Mouse (Mus musculus) forebrain, embryonic 13.5 days (tissue): ENCODE measurements around the gene Tmem63a. TPM values are rescaled to one million over a fixed set of nuclear protein-coding genes. Genes with fewer than 3 reads are reported as not detected.

ENCODE experiments used
- ATAC-seq: fragments of 200-750 bp; cut with Nextera tagmentation; 2 replicates; pipeline ENCODE4 v1.8.0; 2017
- H3K27ac ChIP-seq: fragments of 300-500 bp; sonication (generic); 2 replicates; pipeline ENCODE4 v1.5.1; 2015; ENCODE audit warnings: inconsistent platforms, mild to moderate bottlenecking, moderate library complexity
- H3K27me3 ChIP-seq: fragments of 300-500 bp; sonication (generic); 2 replicates; pipeline ENCODE4 v1.6.1; 2015; ENCODE audit warnings: mild to moderate bottlenecking, inconsistent platforms
- H3K36me3 ChIP-seq: fragments of 300-500 bp; sonication (generic); 2 replicates; pipeline ENCODE4 v1.6.1; 2015; ENCODE audit warnings: mild to moderate bottlenecking, inconsistent platforms; ENCODE audit not compliant: poor library complexity, severe bottlenecking
- H3K4me1 ChIP-seq: fragments of 300-500 bp; sonication (generic); 2 replicates; pipeline ENCODE4 v1.6.1; 2015; ENCODE audit warnings: inconsistent platforms
- H3K4me2 ChIP-seq: fragments of 300-500 bp; sonication (generic); 2 replicates; pipeline ENCODE4 v1.6.1; 2015; ENCODE audit warnings: inconsistent platforms, mild to moderate bottlenecking, moderate library complexity
- H3K4me3 ChIP-seq: fragments of 300-500 bp; sonication (generic); 2 replicates; pipeline ENCODE4 v1.5.1; 2015; ENCODE audit warnings: mild to moderate bottlenecking, inconsistent platforms
- H3K9ac ChIP-seq: fragments of 300-500 bp; sonication (generic); 2 replicates; pipeline ENCODE4 v1.6.1; 2015; ENCODE audit warnings: mild to moderate bottlenecking, inconsistent platforms
- H3K9me3 ChIP-seq: fragments of 300-500 bp; sonication (generic); replicated peaks from 2 replicates; pipeline ENCODE4 v1.6.1; 2016; ENCODE audit warnings: inconsistent platforms
- WGBS: fragments of 180-500 bp; shearing (Covaris S2); methylation state at CpG from one replicate; pipeline ENCODE4 v1.1.7; 2015; 5-methylcytosine and 5-hydroxymethylcytosine counted together
- polyA plus RNA-seq: library from polyadenylated mRNA; unstranded; fragments of >200 nt; fragmentation: Nextera tagmentation; extraction: Ambion mirVana; gene quantifications from 2 replicates; pipeline ENCODE4 v1.2.1, GENCODE M21; 2015

Gene Tmem63a
- polyA plus RNA-seq, 1 experiment from 2014 or later = 0.88 TPM

DNA sequence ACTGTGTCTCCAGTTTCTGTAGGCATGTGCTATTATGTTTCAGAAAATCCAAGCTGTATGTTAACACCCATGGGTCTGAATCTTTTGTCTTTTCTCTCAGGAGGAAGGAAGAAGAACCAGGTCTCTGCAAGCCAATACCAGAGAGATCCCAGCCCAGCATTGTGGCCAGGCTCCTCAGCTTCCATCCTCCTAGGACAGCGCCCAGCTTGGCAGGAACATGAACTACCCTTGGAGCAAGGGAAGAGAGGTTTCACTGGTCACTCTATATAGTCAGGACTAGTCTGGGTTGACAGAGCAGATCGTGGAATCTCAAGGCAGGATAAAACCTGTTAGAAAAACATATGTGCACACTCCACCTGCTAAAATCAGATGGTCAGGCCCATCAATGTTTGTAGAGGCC lies 61.6 kb downstream of the Tmem63a start:
- Histone ChIP-seq H3K36me3 (no peaks in the 10 kb centered on the region), H3K9me3 (no peaks in the 10 kb centered on the region), H3K27ac (no peak overlapping the region), H3K9ac (no peak overlapping the region), H3K4me3 (no peak overlapping the region), H3K4me1 (no peaks in the 10 kb centered on the region), H3K27me3 (no peaks in the 10 kb centered on the region), H3K4me2 (no peak overlapping the region)
- 83% methylated on average over 2 of the region's 2 CpGs for WGBS
- no peak for ATAC-seq

- Histone ChIP-seq H3K27ac (no peak overlapping the region), H3K4me2 (no peak overlapping the region), H3K4me3 (no peak overlapping the region), H3K27me3 (no peaks in the 10 kb centered on the region), H3K9ac (no peak overlapping the region), H3K9me3 (no peaks in the 10 kb centered on the region), H3K4me1 (no peaks in the 10 kb centered on the region), H3K36me3 (no peaks in the 10 kb centered on the region)
- 85% methylated on average over 8 of the region's 8 CpGs for WGBS
- no peak for ATAC-seq
Observed at GRCm38 (mm10) chr1:181005331-181005730, 63.2 kb downstream of the Tmem63a start.

GRCm38 (mm10) chr1:181007831-181008230 lies 65.7 kb downstream of the Tmem63a start:
- 84% methylated on average over 6 of the region's 6 CpGs for WGBS
- H3K36me3 ChIP-seq = no peaks in the 10 kb centered on the region
- H3K4me3 ChIP-seq = no peak overlapping the region
- H3K4me2 ChIP-seq = no peak overlapping the region
- no peak for ATAC-seq
- no peaks in the 10 kb centered on the region for H3K4me1 ChIP-seq
- no peak overlapping the region for H3K9ac ChIP-seq
- H3K27me3 ChIP-seq = no peaks in the 10 kb centered on the region
- H3K27ac ChIP-seq = no peak overlapping the region
- H3K9me3 ChIP-seq = no peaks in the 10 kb centered on the region

- no peak overlapping the region for H3K27ac ChIP-seq
- no peak overlapping the region for H3K4me2 ChIP-seq
- H3K9ac ChIP-seq = no peak overlapping the region
- no peaks in the 10 kb centered on the region for H3K9me3 ChIP-seq
- H3K27me3 ChIP-seq = no peaks in the 10 kb centered on the region
- no peak overlapping the region for H3K4me3 ChIP-seq
- H3K36me3 ChIP-seq = no peaks in the 10 kb centered on the region
- H3K4me1 ChIP-seq = no peaks in the 10 kb centered on the region
- ATAC-seq = no peak
- WGBS = 92% methylated on average over 2 of the region's 2 CpGs
Observed at GRCm38 (mm10) chr1:181008266-181008665, 66.1 kb downstream of the Tmem63a start.

DNA sequence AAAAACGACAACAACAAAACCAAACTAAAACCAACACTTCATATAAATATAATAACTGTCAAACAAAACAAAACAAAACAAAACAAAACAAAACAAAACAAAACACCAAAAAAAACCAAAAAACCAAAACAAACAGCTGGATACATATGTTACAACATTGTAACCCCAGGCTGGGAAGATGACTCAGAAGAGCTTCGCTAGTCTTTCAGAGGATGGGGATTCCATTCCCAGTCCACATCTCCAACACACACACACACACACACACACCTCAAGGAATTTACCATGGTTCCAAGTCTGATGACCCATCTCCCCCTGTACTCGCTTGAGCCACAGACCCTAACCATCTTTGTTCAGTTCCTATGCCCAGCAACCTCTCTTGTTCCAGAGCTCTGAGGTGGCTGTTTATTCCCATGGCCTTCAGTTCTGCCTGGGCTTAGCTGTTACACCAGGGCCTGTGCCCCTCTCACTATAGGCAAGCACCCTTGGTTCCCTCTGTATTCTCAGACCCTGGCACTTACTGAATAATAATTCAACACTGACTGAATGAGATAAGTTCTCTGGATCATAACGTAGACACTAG lies 67.0 kb downstream of the Tmem63a start:
- WGBS = 87% methylated on average over 4 of the region's 4 CpGs
- no peak for ATAC-seq
- no peaks in the 10 kb centered on the region for H3K4me1 ChIP-seq

DNA sequence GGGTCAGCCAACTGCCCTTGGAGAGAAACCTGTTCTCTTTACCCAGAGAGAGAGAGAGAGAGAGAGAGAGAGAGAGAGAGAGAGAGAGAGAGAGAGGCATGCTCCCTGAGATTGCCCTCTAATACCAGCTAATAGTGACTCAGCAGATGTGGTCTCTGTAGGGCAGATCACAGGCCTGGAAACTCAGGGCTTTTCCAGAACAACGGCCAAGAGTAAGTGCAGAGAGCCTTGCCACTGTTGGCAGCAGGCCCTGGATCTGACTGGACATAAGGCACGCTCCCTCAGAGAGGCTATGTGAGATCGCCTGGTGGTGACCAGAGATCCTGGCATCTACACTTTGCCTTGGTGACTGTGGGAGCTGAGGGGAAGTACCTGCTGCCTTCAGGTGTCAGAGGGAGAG lies 67.6 kb downstream of the Tmem63a start:
- no peak for ATAC-seq
- Histone ChIP-seq H3K4me3 (no peak overlapping the region), H3K27ac (no peak overlapping the region), H3K4me2 (no peak overlapping the region), H3K4me1 (no peaks in the 10 kb centered on the region), H3K9me3 (no peaks in the 10 kb centered on the region), H3K36me3 (no peaks in the 10 kb centered on the region), H3K27me3 (no peaks in the 10 kb centered on the region), H3K9ac (no peak overlapping the region)
- 81% methylated on average over 3 of the region's 3 CpGs for WGBS

More for the DNA sequence above, 67.0 kb downstream of the Tmem63a start:
- Histone ChIP-seq H3K27ac (no peak overlapping the region), H3K36me3 (no peaks in the 10 kb centered on the region), H3K27me3 (no peaks in the 10 kb centered on the region), H3K4me2 (no peak overlapping the region), H3K4me3 (no peak overlapping the region), H3K9me3 (no peaks in the 10 kb centered on the region), H3K9ac (no peak overlapping the region)

DNA sequence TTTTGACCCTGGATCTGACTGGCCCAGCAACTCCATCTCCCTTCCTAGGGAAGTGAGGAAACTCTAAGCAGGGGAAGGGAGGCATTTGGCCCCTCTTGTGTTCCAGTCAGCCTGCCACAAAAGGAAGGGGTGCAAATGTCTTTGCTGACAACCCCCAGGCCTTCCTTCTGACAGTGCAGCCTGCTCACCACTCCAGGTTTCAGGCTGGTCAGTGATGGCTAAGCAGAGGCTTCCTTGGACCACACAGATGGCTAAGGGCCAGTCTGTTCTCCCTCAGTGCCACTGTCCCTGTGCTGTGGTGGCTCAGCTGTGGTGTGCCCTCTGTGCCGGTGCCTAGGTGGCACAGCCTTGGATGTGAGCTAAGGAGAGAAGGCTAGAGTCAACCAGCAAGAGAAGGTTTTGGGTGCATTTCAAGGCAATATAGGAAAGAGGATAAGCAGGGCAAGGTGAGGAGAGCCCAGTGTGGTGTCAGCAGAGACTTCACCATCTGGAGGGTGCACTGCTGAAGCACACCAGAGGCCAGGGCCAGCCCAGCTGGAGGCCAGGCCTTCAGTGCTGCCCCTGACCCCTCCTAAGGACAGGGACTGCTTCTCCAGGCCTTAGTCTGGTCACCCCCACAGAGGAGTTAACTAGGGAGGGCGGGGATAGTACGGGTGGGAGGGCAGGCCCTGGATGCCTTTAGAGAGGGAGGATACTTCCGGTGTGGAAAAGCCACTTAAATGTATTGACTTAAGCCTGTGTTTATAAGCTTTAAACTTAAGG lies 68.2 kb downstream of the Tmem63a start:
- Histone ChIP-seq H3K4me2 (no peak overlapping the region), H3K27ac (no peak overlapping the region), H3K9ac (no peak overlapping the region), H3K27me3 (no peaks in the 10 kb centered on the region), H3K36me3 (no peaks in the 10 kb centered on the region), H3K9me3 (no peaks in the 10 kb centered on the region), H3K4me3 (no peak overlapping the region), H3K4me1 (no peaks in the 10 kb centered on the region)
- no peak for ATAC-seq
- WGBS = 60% methylated on average over 4 of the region's 4 CpGs

DNA sequence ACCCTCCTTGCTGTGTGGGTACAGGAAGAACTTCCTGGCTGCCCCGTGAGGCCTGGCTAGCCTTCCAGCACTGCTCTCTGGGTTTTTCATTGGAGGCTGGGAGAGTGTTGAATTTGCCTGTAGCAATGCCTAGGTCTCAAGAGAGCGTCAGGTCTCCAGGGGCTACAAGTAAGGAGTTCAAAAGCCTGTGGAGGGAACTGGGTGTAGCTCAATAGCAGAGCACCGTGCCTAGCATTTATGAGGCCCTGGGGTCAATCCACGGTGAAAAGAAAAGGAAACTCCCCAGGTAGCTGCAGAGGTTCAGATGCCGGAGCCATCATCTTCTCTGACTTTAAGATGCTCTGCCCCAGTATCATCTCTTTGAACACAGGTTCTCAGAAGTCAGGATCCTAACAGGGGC lies 69.5 kb downstream of the Tmem63a start:
- no peaks in the 10 kb centered on the region for H3K9me3 ChIP-seq
- no peak for ATAC-seq
- WGBS = 55% methylated on average over 5 of the region's 5 CpGs

DNA sequence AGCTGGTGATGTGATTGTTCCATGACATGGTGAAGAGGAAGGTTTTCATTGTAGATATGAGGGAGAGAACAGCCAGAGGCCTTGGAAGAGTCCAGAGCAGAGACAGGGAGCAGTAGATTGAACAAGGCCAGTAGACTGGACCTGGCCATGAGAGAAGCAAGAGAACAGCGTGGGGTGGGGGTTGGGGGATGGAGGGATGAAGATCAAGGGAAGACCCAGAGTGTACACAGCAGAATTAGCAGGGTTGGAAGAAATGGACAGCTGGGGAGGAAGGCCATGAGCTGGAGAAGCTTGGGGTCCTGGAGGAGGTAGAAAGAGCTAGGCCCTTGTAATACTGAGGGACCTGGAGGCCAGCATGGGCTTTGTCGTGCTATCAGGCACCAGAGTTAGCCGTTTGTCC lies 70.3 kb downstream of the Tmem63a start:
- Histone ChIP-seq H3K27me3 (peaks cover 4% of the 10 kb centered on the region; the same call in 1 of the 2 replicates), H3K4me1 (peaks cover 16% of the 10 kb centered on the region), H3K27ac (no peak overlapping the region), H3K9me3 (no peaks in the 10 kb centered on the region), H3K9ac (no peak overlapping the region), H3K4me3 (no peak overlapping the region), H3K4me2 (no peak overlapping the region), H3K36me3 (no peaks in the 10 kb centered on the region)
- 84% methylated on average over 3 of the region's 3 CpGs for WGBS
- no peak for ATAC-seq

More for the DNA sequence above, 69.5 kb downstream of the Tmem63a start:
- Histone ChIP-seq H3K27me3 (peaks cover 4% of the 10 kb centered on the region; the same call in 1 of the 2 replicates), H3K4me1 (peaks cover 8% of the 10 kb centered on the region), H3K4me3 (no peak overlapping the region), H3K9ac (no peak overlapping the region), H3K36me3 (no peaks in the 10 kb centered on the region), H3K4me2 (no peak overlapping the region), H3K27ac (no peak overlapping the region)

DNA sequence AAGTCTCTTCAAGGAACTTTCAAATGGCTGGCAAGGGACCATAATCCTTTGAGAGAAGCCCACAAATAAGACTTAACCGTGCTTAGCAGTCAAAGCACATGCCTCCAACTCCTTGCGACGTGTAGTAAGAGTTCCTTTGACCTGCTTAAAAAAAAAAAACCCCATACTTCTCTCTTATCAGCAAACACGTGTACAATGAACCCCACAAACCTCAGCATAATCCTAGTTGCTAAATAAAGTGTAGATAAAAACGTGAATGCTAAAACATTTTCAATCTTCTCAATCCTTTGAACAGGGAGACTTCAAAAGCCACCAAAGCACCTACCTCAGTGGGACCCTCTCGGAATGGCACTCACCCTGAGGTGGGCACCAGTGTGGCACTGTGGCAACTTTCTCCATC lies 71.3 kb downstream of the Tmem63a start:
- Histone ChIP-seq H3K9ac (no peak overlapping the region), H3K9me3 (no peaks in the 10 kb centered on the region), H3K36me3 (no peaks in the 10 kb centered on the region), H3K27ac (no peak overlapping the region), H3K4me2 (no peak overlapping the region), H3K27me3 (peaks cover 11% of the 10 kb centered on the region), H3K4me3 (no peak overlapping the region), H3K4me1 (peaks cover 17% of the 10 kb centered on the region)
- 76% methylated on average over 6 of the region's 6 CpGs for WGBS
- ATAC-seq = no peak

DNA sequence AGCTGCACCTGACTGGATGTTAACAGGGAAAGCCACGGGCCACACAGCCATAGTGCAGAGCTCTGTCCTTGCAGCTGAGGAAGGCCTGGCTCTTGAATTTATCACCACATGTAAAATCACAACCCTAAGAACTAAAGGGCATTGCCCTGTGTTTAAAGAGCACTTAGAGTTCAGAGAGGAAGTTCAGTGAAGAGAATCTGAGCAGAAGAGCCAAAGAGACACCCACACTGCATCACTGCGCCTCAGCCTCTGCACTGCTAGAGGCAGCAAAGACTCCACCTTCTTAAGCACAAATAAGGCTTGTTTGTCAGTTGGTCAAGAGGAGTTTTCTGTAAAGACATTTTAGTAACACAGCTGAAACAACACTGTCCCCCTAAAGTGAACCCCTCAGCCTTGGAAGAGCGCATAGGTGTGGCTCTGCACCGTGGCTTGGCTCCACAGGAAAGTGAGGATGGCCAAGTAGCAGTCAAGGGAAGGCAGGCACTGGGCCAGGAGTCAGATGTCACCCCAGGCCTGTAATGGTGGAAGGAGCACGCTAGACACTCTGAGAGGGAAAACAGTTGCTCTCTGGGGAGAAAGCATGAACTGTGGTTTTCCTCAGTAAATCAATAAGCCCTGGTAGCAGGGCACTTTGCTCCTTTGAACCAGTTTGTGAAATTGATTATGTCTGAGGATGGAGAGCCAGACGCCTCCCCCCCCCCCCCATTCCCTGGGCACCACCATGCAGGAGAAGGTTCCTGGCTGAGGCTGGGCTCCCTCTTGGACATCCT lies 72.8 kb downstream of the Tmem63a start:
- H3K4me3 ChIP-seq = no peak overlapping the region
- H3K4me2 ChIP-seq = no peak overlapping the region
- no peak for ATAC-seq
- H3K4me1 ChIP-seq = peaks cover 17% of the 10 kb centered on the region
- H3K27ac ChIP-seq = no peak overlapping the region
- WGBS = 78% methylated on average over 6 of the region's 6 CpGs
- peaks cover 12% of the 10 kb centered on the region for H3K27me3 ChIP-seq
- no peaks in the 10 kb centered on the region for H3K9me3 ChIP-seq
- no peak overlapping the region for H3K9ac ChIP-seq
- H3K36me3 ChIP-seq = no peaks in the 10 kb centered on the region

- Histone ChIP-seq H3K4me1 (peaks cover 17% of the 10 kb centered on the region), H3K4me2 (no peak overlapping the region), H3K27me3 (peaks cover 12% of the 10 kb centered on the region), H3K9ac (no peak overlapping the region), H3K36me3 (no peaks in the 10 kb centered on the region), H3K4me3 (no peak overlapping the region), H3K9me3 (no peaks in the 10 kb centered on the region), H3K27ac (no peak overlapping the region)
- ATAC-seq = no peak
Observed at GRCm38 (mm10) chr1:181015558-181015957, 73.4 kb downstream of the Tmem63a start.
